Mouse (Mus musculus) heart, embryonic 15.5 days (tissue): Measurements from ENCODE around the gene Nr5a2. TPM values are rescaled to one million over a fixed set of nuclear protein-coding genes. Genes with fewer than 3 reads are reported as not detected.

ENCODE experiments used
- ATAC-seq: fragments of 200-750 bp; cut with Nextera tagmentation; replicated peaks from 2 replicates; pipeline ENCODE4 v1.8.0; 2017; ENCODE audit warnings: low read depth, moderate TSS enrichment; ENCODE audit not compliant: insufficient number of reproducible peaks, insufficient read depth, low FRiP score
- H3K27ac ChIP-seq: fragments of 300-500 bp; sonication (generic); 2 replicates; pipeline ENCODE4 v1.5.1; 2015; ENCODE audit warnings: mild to moderate bottlenecking, inconsistent platforms
- H3K27me3 ChIP-seq: fragments of 300-500 bp; sonication (generic); 2 replicates; pipeline ENCODE4 v1.6.1; 2015; ENCODE audit warnings: inconsistent platforms
- H3K36me3 ChIP-seq: fragments of 300-500 bp; sonication (generic); 2 replicates; pipeline ENCODE4 v1.6.1; 2015; ENCODE audit warnings: mild to moderate bottlenecking, inconsistent platforms
- H3K4me1 ChIP-seq: fragments of 300-500 bp; sonication (generic); replicated peaks from 2 replicates; pipeline ENCODE4 v1.6.1; 2015; ENCODE audit warnings: inconsistent platforms
- H3K4me2 ChIP-seq: fragments of 300-500 bp; sonication (generic); 2 replicates; pipeline ENCODE4 v1.6.1; 2015; ENCODE audit warnings: inconsistent platforms, mild to moderate bottlenecking, moderate library complexity
- H3K4me3 ChIP-seq: fragments of 300-500 bp; sonication (generic); 2 replicates; pipeline ENCODE4 v1.5.1; 2015; ENCODE audit warnings: mild to moderate bottlenecking, inconsistent platforms
- H3K9ac ChIP-seq: fragments of 300-500 bp; sonication (generic); 2 replicates; pipeline ENCODE4 v1.6.1; 2015; ENCODE audit warnings: mild to moderate bottlenecking, inconsistent platforms
- H3K9me3 ChIP-seq: fragments of 300-500 bp; sonication (generic); replicated peaks from 2 replicates; pipeline ENCODE4 v1.6.1; 2016; ENCODE audit warnings: inconsistent platforms
- WGBS: fragments of 180-500 bp; shearing (Covaris S2); methylation state at CpG from one replicate; pipeline ENCODE4 v1.1.7; 2015; ENCODE audit warnings: mixed read lengths; 5-methylcytosine and 5-hydroxymethylcytosine counted together
- polyA plus RNA-seq: library from polyadenylated mRNA; unstranded; fragments of >200 nt; fragmentation: Nextera tagmentation; extraction: Ambion mirVana; gene quantifications from 2 replicates; pipeline ENCODE4 v1.2.1, GENCODE M21; 2015

The Nr5a2 gene
- polyA plus RNA-seq, 1 experiment from 2014 or later = 0.30 TPM

GRCm38 (mm10) chr1:136868285-136868684, 92.0 kb downstream of the Nr5a2 start:
- no peak overlapping the region; the same call in 1 of the 2 replicates for H3K27ac ChIP-seq
- H3K36me3 ChIP-seq = no peaks in the 10 kb centered on the region
- H3K27me3 ChIP-seq = no peaks in the 10 kb centered on the region
- WGBS = 67% methylated on average over 5 of the region's 5 CpGs
- H3K4me2 ChIP-seq = no peak overlapping the region
- no peak overlapping the region for H3K4me3 ChIP-seq
- H3K9ac ChIP-seq = no peak overlapping the region
- H3K4me1 ChIP-seq = peaks cover 17% of the 10 kb centered on the region
- ATAC-seq = no peak
- H3K9me3 ChIP-seq = no peaks in the 10 kb centered on the region

DNA sequence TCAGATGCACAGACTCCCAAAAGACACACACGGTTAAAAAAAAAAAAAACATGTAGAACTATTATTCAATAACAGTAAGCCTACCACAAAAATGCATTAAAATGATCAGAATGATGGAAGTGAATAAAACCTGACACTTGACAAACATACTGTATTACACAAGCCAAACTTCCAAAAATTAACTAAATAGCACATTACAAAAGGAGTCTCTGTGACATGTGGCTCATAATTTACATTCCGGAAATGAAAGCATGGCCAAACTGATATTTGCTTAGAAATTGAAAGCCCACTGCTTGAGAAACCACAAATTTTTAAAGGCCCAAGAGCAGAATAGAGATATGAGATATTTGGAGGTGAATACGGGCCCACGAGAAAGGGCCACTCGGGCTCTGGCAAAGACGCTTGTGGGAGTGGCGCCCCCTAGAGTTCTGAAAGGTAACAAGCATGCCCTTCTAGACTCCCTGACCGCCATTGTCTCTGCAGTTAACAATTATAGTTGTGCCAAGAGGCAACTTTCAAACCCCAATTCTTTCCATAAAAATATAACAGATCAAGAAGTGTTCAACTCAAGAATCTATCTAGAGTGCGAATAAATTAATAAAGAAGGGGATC, 93.7 kb downstream of the Nr5a2 start:
- ATAC-seq = no peak
- no peaks in the 10 kb centered on the region for H3K36me3 ChIP-seq
- H3K9ac ChIP-seq = no peak overlapping the region
- no peak overlapping the region for H3K4me2 ChIP-seq
- no peaks in the 10 kb centered on the region for H3K9me3 ChIP-seq
- H3K27ac ChIP-seq = no peak overlapping the region
- WGBS = 76% methylated on average over 9 of the region's 9 CpGs
- H3K4me1 ChIP-seq = peaks cover 17% of the 10 kb centered on the region
- H3K27me3 ChIP-seq = no peaks in the 10 kb centered on the region
- no peak overlapping the region for H3K4me3 ChIP-seq

- Histone ChIP-seq H3K4me2 (no peak overlapping the region), H3K27me3 (no peaks in the 10 kb centered on the region), H3K36me3 (no peaks in the 10 kb centered on the region), H3K4me3 (no peak overlapping the region), H3K9me3 (no peaks in the 10 kb centered on the region), H3K9ac (no peak overlapping the region), H3K4me1 (peaks cover under 1% of the 10 kb centered on the region), H3K27ac (no peak overlapping the region)
- 0 out of 2 replicates have a peak, but pooled peaks have one; percentile 35 for ATAC-seq
- 44% methylated on average over 6 of the region's 6 CpGs for WGBS
Observed at GRCm38 (mm10) chr1:136863209-136863608, 97.0 kb downstream of the Nr5a2 start.

- H3K9ac ChIP-seq = no peak overlapping the region
- H3K4me1 ChIP-seq = no peaks in the 10 kb centered on the region
- ATAC-seq = no peak
- no peaks in the 10 kb centered on the region for H3K36me3 ChIP-seq
- 68% methylated on average over 4 of the region's 4 CpGs for WGBS
- H3K9me3 ChIP-seq = no peaks in the 10 kb centered on the region
- H3K4me3 ChIP-seq = no peak overlapping the region
- H3K27ac ChIP-seq = no peak overlapping the region
- no peaks in the 10 kb centered on the region for H3K27me3 ChIP-seq
- no peak overlapping the region for H3K4me2 ChIP-seq
Observed at GRCm38 (mm10) chr1:136859454-136859853, 100.8 kb downstream of the Nr5a2 start.

DNA sequence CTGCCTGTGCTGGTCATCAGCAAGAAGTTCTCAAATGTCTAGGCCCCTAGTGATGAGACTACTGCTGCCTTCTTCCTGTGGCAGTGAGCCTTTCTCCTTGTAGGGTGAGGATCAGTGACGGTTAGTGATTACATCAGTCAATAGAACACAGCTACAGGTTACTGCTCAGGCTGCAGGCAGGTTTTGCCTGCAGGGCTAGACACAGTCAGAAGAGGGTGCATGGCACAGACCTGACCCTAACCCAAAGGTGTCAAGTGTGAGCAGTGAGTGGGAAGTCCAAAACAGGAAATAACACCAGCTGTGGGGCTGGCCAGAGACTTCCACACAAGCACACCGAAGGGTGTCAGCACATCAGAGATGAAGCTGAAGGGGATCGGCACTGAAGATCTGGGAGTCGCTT, 101.5 kb downstream of the Nr5a2 start:
- Histone ChIP-seq H3K27me3 (no peaks in the 10 kb centered on the region), H3K4me1 (no peaks in the 10 kb centered on the region), H3K9me3 (no peaks in the 10 kb centered on the region), H3K9ac (no peak overlapping the region), H3K27ac (no peak overlapping the region), H3K36me3 (no peaks in the 10 kb centered on the region), H3K4me2 (no peak overlapping the region), H3K4me3 (no peak overlapping the region)
- WGBS = 48% methylated on average over 4 of the region's 4 CpGs
- no peak for ATAC-seq

DNA sequence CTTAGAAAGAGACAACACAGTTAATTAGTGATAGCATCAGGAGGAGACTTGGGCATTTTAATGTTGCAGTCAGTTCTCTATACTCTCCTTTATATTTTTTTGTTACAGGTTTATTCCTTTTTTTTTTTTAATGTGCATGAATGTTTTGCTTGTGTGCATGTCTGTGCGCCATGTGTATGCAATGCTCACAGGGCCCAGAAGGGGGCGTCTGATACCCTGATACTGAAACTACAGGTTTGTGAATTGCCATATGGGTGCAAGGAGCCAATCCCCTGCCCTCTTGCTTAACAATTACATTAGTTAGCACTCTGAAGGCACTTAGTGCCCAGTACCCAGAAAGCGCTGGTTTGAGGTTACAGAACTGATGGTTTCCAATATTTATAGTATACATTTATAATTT, 104.1 kb downstream of the Nr5a2 start:
- no peak overlapping the region for H3K27ac ChIP-seq
- 80% methylated on average over 3 of the region's 3 CpGs for WGBS
- H3K4me1 ChIP-seq = no peaks in the 10 kb centered on the region
- no peak overlapping the region for H3K4me2 ChIP-seq
- H3K9me3 ChIP-seq = no peaks in the 10 kb centered on the region
- H3K27me3 ChIP-seq = no peaks in the 10 kb centered on the region
- H3K9ac ChIP-seq = no peak overlapping the region
- no peaks in the 10 kb centered on the region for H3K36me3 ChIP-seq
- no peak for ATAC-seq
- H3K4me3 ChIP-seq = no peak overlapping the region

- no peaks in the 10 kb centered on the region for H3K9me3 ChIP-seq
- no peak overlapping the region for H3K4me2 ChIP-seq
- H3K27ac ChIP-seq = no peak overlapping the region
- no peak overlapping the region for H3K4me3 ChIP-seq
- H3K4me1 ChIP-seq = no peaks in the 10 kb centered on the region
- WGBS = 78% methylated on average over 6 of the region's 6 CpGs
- no peak overlapping the region for H3K9ac ChIP-seq
- ATAC-seq = no peak
- no peaks in the 10 kb centered on the region for H3K36me3 ChIP-seq
- no peaks in the 10 kb centered on the region for H3K27me3 ChIP-seq
Observed at GRCm38 (mm10) chr1:136848791-136849190, 111.5 kb downstream of the Nr5a2 start.

GRCm38 (mm10) chr1:136846081-136846480, 114.2 kb downstream of the Nr5a2 start:
- ATAC-seq = no peak
- no peaks in the 10 kb centered on the region for H3K4me1 ChIP-seq
- no peaks in the 10 kb centered on the region for H3K27me3 ChIP-seq
- H3K4me2 ChIP-seq = no peak overlapping the region
- WGBS = 70% methylated on average over 2 of the region's 2 CpGs
- H3K4me3 ChIP-seq = no peak overlapping the region
- no peaks in the 10 kb centered on the region for H3K9me3 ChIP-seq
- no peak overlapping the region for H3K9ac ChIP-seq
- no peak overlapping the region for H3K27ac ChIP-seq
- H3K36me3 ChIP-seq = no peaks in the 10 kb centered on the region

DNA sequence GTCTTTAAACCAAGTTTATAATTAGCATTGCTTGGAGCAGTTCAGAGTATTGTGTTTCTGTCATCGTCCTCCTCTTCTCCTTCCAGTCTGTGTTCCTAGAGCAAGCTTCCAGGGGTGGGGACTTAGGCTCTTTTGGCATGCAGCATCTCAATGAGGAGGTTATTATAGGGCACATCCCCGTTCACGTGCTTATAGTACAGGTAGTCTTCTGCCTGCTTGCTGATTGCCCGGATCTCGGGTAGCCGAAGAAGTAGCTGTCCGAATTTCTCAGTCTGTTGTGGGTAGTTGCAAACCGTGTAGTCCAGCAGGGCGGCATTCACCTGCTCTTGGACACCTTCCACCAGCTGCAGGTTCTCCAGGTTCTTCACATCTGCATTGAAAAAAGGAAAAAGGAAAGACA, 114.9 kb downstream of the Nr5a2 start:
- Histone ChIP-seq H3K27me3 (no peaks in the 10 kb centered on the region), H3K4me3 (no peak overlapping the region), H3K9ac (no peak overlapping the region), H3K36me3 (no peaks in the 10 kb centered on the region), H3K4me1 (no peaks in the 10 kb centered on the region), H3K9me3 (no peaks in the 10 kb centered on the region), H3K4me2 (no peak overlapping the region), H3K27ac (no peak overlapping the region)
- ATAC-seq = no peak
- 73% methylated on average over 9 of the region's 9 CpGs for WGBS

GRCm38 (mm10) chr1:136840512-136840911, 119.7 kb downstream of the Nr5a2 start:
- Histone ChIP-seq H3K4me1 (0 out of 2 replicates have a peak, but pooled peaks cover 2% of the 10 kb centered on the region), H3K9me3 (no peaks in the 10 kb centered on the region), H3K27ac (no peak overlapping the region), H3K36me3 (no peaks in the 10 kb centered on the region), H3K4me2 (no peak overlapping the region), H3K4me3 (no peak overlapping the region), H3K27me3 (no peaks in the 10 kb centered on the region), H3K9ac (no peak overlapping the region)
- WGBS = 57% methylated on average over 7 of the region's 7 CpGs
- no peak for ATAC-seq

- Histone ChIP-seq H3K4me3 (no peak overlapping the region), H3K36me3 (no peaks in the 10 kb centered on the region), H3K9me3 (no peaks in the 10 kb centered on the region), H3K4me1 (0 out of 2 replicates have a peak, but pooled peaks cover 2% of the 10 kb centered on the region), H3K27ac (no peak overlapping the region), H3K27me3 (no peaks in the 10 kb centered on the region), H3K4me2 (no peak overlapping the region), H3K9ac (no peak overlapping the region)
- ATAC-seq = 0 out of 2 replicates have a peak, but pooled peaks have one; percentile 50
- WGBS = 65% methylated on average over 10 of the region's 10 CpGs
Observed at GRCm38 (mm10) chr1:136839202-136839601, 121.0 kb downstream of the Nr5a2 start.
